Mouse (Mus musculus) CH12.LX (cell line): ENCODE measurements around the gene Lhx2. TPM values are rescaled to one million over a fixed set of nuclear protein-coding genes. Genes with fewer than 3 reads are reported as not detected.

ENCODE experiments used
- DNase-seq: peaks from one replicate; pipeline ENCODE4 v3.0.0-alpha.2; 2013; ENCODE audit errors: extremely low read depth
- H3K27ac ChIP-seq: 2 replicates; pipeline ENCODE4 v1.5.1; 2012; ENCODE audit warnings: low read depth, mild to moderate bottlenecking, control low read depth, moderate library complexity; ENCODE audit not compliant: insufficient read depth
- H3K27me3 ChIP-seq: replicated peaks from 2 replicates; pipeline ENCODE3; 2012; ENCODE audit warnings: inconsistent platforms
- H3K36me3 ChIP-seq, 2 experiments: replicated peaks in 1 of 2; 2 replicates each; pipeline versions ENCODE3 to v1.6.1; 2012; ENCODE audit warnings: inconsistent platforms in 1 of 2, low read length in 1 of 2, mild to moderate bottlenecking in 1 of 2, mixed read lengths in 1 of 2, moderate library complexity in 1 of 2; ENCODE audit not compliant: control insufficient read depth in 1 of 2, insufficient read depth in 1 of 2
- H3K4me1 ChIP-seq, 2 experiments: 2 replicates each; pipeline ENCODE4 v1.6.1; 2012; ENCODE audit warnings: inconsistent platforms in 1 of 2, moderate library complexity in 1 of 2; ENCODE audit not compliant: insufficient read depth in 2 of 2, control insufficient read depth in 1 of 2
- H3K4me2 ChIP-seq: 2 replicates; pipeline ENCODE4 v1.6.1; 2012; ENCODE audit warnings: low read depth, mild to moderate bottlenecking, control low read depth; ENCODE audit not compliant: poor library complexity, insufficient read depth, severe bottlenecking
- H3K4me3 ChIP-seq, 3 experiments: fragments of 150-350 bp in 1 of 3; sonication (generic) in 1 of 3; replicated peaks in 1 of 3; 2 replicates each; pipeline versions ENCODE3 to v1.5.1; 2011 to 2012; ENCODE audit warnings: low read depth in 2 of 3, low read length in 2 of 3, mild to moderate bottlenecking in 2 of 3, moderate library complexity in 2 of 3, control low read depth in 1 of 3, improper control_type of control experiment in 1 of 3, inconsistent platforms in 1 of 3, mixed read lengths in 1 of 3; ENCODE audit not compliant: poor library complexity in 1 of 3
- H3K79me2 ChIP-seq: replicated peaks from 2 replicates; pipeline ENCODE4 v1.6.1; 2012; ENCODE audit warnings: mild to moderate bottlenecking, moderate library complexity; ENCODE audit not compliant: control insufficient read depth, poor library complexity, insufficient read depth, severe bottlenecking; ENCODE audit errors: extremely low read depth
- H3K9ac ChIP-seq: 2 replicates; pipeline ENCODE4 v1.6.1; 2012; ENCODE audit warnings: low read depth, mild to moderate bottlenecking, control low read depth, moderate library complexity; ENCODE audit not compliant: insufficient read depth
- H3K9me3 ChIP-seq: replicated peaks from 2 replicates; pipeline ENCODE3; 2012; ENCODE audit warnings: low read length, inconsistent platforms, mixed read lengths
- BHLHE40 ChIP-seq: IDR thresholded peaks from 2 replicates; pipeline ENCODE4 v1.6.1; 2011; ENCODE audit warnings: mild to moderate bottlenecking, low read depth, low read length, improper control_type of control experiment
- CHD1 ChIP-seq: IDR thresholded peaks from 2 replicates; pipeline ENCODE4 v1.6.1; 2012; ENCODE audit warnings: low read depth, low read length, improper control_type of control experiment, inconsistent platforms
- CTCF ChIP-seq, 2 experiments: IDR thresholded peaks in 1 of 2; conservative IDR thresholded peaks in 1 of 2; 2 replicates each; pipeline ENCODE4 v1.5.1; 2011 to 2012; ENCODE audit warnings: low read depth in 2 of 2, low read length in 2 of 2, improper control_type of control experiment in 1 of 2, inconsistent platforms in 1 of 2, mild to moderate bottlenecking in 1 of 2, moderate library complexity in 1 of 2
- E2F4 ChIP-seq: IDR thresholded peaks from 2 replicates; pipeline ENCODE4 v1.6.1; 2011; ENCODE audit warnings: low read depth, low read length, improper control_type of control experiment; ENCODE audit not compliant: insufficient replicate concordance
- ETS1 ChIP-seq: conservative IDR thresholded peaks from 2 replicates; pipeline ENCODE4 v1.6.1; 2012; ENCODE audit warnings: low read depth, mild to moderate bottlenecking, inconsistent platforms, low read length, improper control_type of control experiment, moderate library complexity
- GABPA ChIP-seq: IDR thresholded peaks from 2 replicates; pipeline ENCODE4 v1.6.1; 2012; ENCODE audit warnings: low read depth, low read length, improper control_type of control experiment, inconsistent platforms; ENCODE audit not compliant: insufficient replicate concordance
- IRF4 ChIP-seq: IDR thresholded peaks from 2 replicates; pipeline ENCODE4 v1.6.1; 2014; ENCODE audit warnings: low read depth, mild to moderate bottlenecking, inconsistent platforms, low read length, improper control_type of control experiment
- JUN ChIP-seq: IDR thresholded peaks from 2 replicates; pipeline ENCODE4 v1.6.1; 2011; ENCODE audit warnings: low read depth, mild to moderate bottlenecking, low read length, improper control_type of control experiment, moderate library complexity; ENCODE audit not compliant: insufficient read depth
- KAT2A ChIP-seq: IDR thresholded peaks from 2 replicates; pipeline ENCODE4 v1.6.1; 2012; ENCODE audit warnings: low read length, improper control_type of control experiment, inconsistent platforms; ENCODE audit not compliant: insufficient replicate concordance
- MXI1 ChIP-seq: IDR thresholded peaks from 2 replicates; pipeline ENCODE4 v1.6.1; 2011; ENCODE audit warnings: mild to moderate bottlenecking, low read depth, low read length, improper control_type of control experiment
- MYC ChIP-seq: IDR thresholded peaks from 2 replicates; pipeline ENCODE4 v1.6.1; 2011; ENCODE audit warnings: low read depth, mild to moderate bottlenecking, improper control_type of control experiment, low read length
- PAX5 ChIP-seq: IDR thresholded peaks from 2 replicates; pipeline ENCODE4 v1.6.1; 2012; ENCODE audit warnings: low read length, inconsistent platforms, mixed read lengths
- POLR2A ChIP-seq: IDR thresholded peaks from 2 replicates; pipeline ENCODE4 v1.6.1; 2011; ENCODE audit warnings: low read depth, mild to moderate bottlenecking, improper control_type of control experiment, low read length
- POLR2AphosphoS2 ChIP-seq: IDR thresholded peaks from 2 replicates; pipeline ENCODE4 v1.6.1; 2011; ENCODE audit warnings: low read depth, low read length, improper control_type of control experiment
- RAD21 ChIP-seq: IDR thresholded peaks from 2 replicates; pipeline ENCODE4 v1.6.1; 2011; ENCODE audit warnings: low read depth, mild to moderate bottlenecking, low read length, improper control_type of control experiment, moderate library complexity
- TBP ChIP-seq: conservative IDR thresholded peaks from 2 replicates; pipeline ENCODE4 v1.6.1; 2011; ENCODE audit warnings: low read depth, low read length, improper control_type of control experiment
- TCF12 ChIP-seq: IDR thresholded peaks from 2 replicates; pipeline ENCODE4 v1.6.1; 2014; ENCODE audit warnings: low read depth, mild to moderate bottlenecking, inconsistent platforms, low read length, improper control_type of control experiment
- USF2 ChIP-seq: conservative IDR thresholded peaks from 2 replicates; pipeline ENCODE4 v1.6.1; 2011; ENCODE audit warnings: low read depth, low read length, improper control_type of control experiment
- ZKSCAN1 ChIP-seq: IDR thresholded peaks from 2 replicates; pipeline ENCODE4 v1.6.1; 2012; ENCODE audit warnings: low read depth, inconsistent platforms, low read length, improper control_type of control experiment, borderline replicate concordance
- ZMIZ1 ChIP-seq: IDR thresholded peaks from 2 replicates; pipeline ENCODE4 v1.6.1; 2012; ENCODE audit warnings: low read depth, mild to moderate bottlenecking, inconsistent platforms, low read length, improper control_type of control experiment
- ZNF384 ChIP-seq: IDR thresholded peaks from 2 replicates; pipeline ENCODE4 v1.6.1; 2012; ENCODE audit warnings: low read depth, low read length, improper control_type of control experiment, inconsistent platforms
- dilution Hi-C: fragments of 300-500 bp; cut with MboI; formaldehyde crosslinking; loops from 2 replicates; pipeline ENCODE4 v1.14.3; 2020; ENCODE audit warnings: low sequenced_read_pairs; ENCODE audit not compliant: extremely low pct_unique_long_range_greater_than_20kb, extremely low pct_ligation_motif_present
- in situ Hi-C: fragments of 300-500 bp; cut with MboI; formaldehyde crosslinking; loops from 3 replicates; pipeline ENCODE4 v1.14.3; 2019; ENCODE audit warnings: low sequenced_read_pairs, low pct_ligation_motif_present, low pct_unique_long_range_greater_than_20kb, mixed read lengths
- polyA plus RNA-seq: library from polyadenylated mRNA; unstranded; fragments of >175 nt; gene quantifications from 2 replicates; pipeline ENCODE4 v1.2.1, GENCODE M21; 2012; ENCODE audit warnings: low read depth; ENCODE audit not compliant: insufficient read length
- total RNA-seq, 2 experiments: library from RNA; depleted of rRNA; stranded (reverse); fragments of 300-350 nt in 1 of 2; fragments of >200 nt in 1 of 2; gene quantifications; 2 replicates each; pipeline ENCODE4 v1.2.3; 2012 to 2014

Gene Lhx2
- total and polyA plus RNA-seq, 3 experiments, result 0.24 to 0.47 (median 0.34) TPM

GRCm38 (mm10) chr2:38397306-38397705, 58.2 kb downstream of the Lhx2 start:
- dilution Hi-C loops (no loop called here), in situ Hi-C loops (no loop called here)
- peaks cover 0 to 3% of the 10 kb centered on the region in 2 experiments; a peak in 1 of 4 replicates for H3K4me1 ChIP-seq
- H3K36me3 ChIP-seq, result no peaks in the 10 kb centered on the region
- H3K4me3 ChIP-seq, result no peak overlapping the region
- H3K9ac ChIP-seq, result no peak overlapping the region
- TF ChIP-seq CHD1 (no peak), ZNF384 (no peak), PAX5 (no peak), E2F4 (no peak), USF2 (no peak), RAD21 (no peak), ETS1 (no peak), CTCF (conservative IDR thresholded peaks at IDR 0.05 in 1 of 2, IDR thresholded peaks at IDR 0.05 in 1 of 2; ENCODE audit: low read depth in 2 of 2, low read length in 2 of 2) (no peak), POLR2A (no peak), GABPA (no peak), KAT2A (no peak), TBP (no peak), ZMIZ1 (no peak), IRF4 (no peak), MXI1 (no peak), ZKSCAN1 (no peak), POLR2AphosphoS2 (no peak), JUN (no peak), MYC (no peak)
- H3K27me3 ChIP-seq, result no peaks in the 10 kb centered on the region
- no peak overlapping the region for H3K4me2 ChIP-seq
- H3K9me3 ChIP-seq, result no peaks in the 10 kb centered on the region
- no peak overlapping the region for H3K27ac ChIP-seq
- H3K79me2 ChIP-seq, result no peaks in the 10 kb centered on the region
- no peak for DNase-seq

GRCm38 (mm10) chr2:38397882-38398281, 58.8 kb downstream of the Lhx2 start:
- no peak overlapping the region for H3K27ac ChIP-seq
- H3K4me2 ChIP-seq, result no peak overlapping the region
- TF ChIP-seq BHLHE40 (no peak), TCF12 (no peak), POLR2AphosphoS2 (no peak), CTCF (conservative IDR thresholded peaks at IDR 0.05 in 1 of 2, IDR thresholded peaks at IDR 0.05 in 1 of 2; ENCODE audit: low read depth in 2 of 2, low read length in 2 of 2) (no peak), MXI1 (no peak), RAD21 (no peak)
- TF ChIP-seq, all 38 proteins: peak for 0
- H3K4me3 ChIP-seq, result no peak overlapping the region
- no peaks in the 10 kb centered on the region for H3K27me3 ChIP-seq
- dilution Hi-C loops, result no loop called here
- DNase-seq, result no peak
- no peaks in the 10 kb centered on the region for H3K36me3 ChIP-seq
- no peaks in the 10 kb centered on the region for H3K79me2 ChIP-seq
- H3K9ac ChIP-seq, result no peak overlapping the region
- peaks cover 0 to 3% of the 10 kb centered on the region in 2 experiments; a peak in 1 of 4 replicates for H3K4me1 ChIP-seq
- in situ Hi-C loops, result no loop called here
- no peaks in the 10 kb centered on the region for H3K9me3 ChIP-seq
